Mouse (Mus musculus) forebrain, embryonic 11.5 days (tissue): Measurements from ENCODE around the gene Copg2. TPM values are rescaled to one million over a fixed set of nuclear protein-coding genes. Genes with fewer than 3 reads are reported as not detected.

Experiments used
- ATAC-seq: fragments of 200-750 bp; cut with Nextera tagmentation; replicated peaks from 2 replicates; pipeline ENCODE4 v1.8.0; 2017; ENCODE audit warnings: moderate TSS enrichment; ENCODE audit not compliant: low FRiP score
- DNase-seq: peaks from one replicate; pipeline ENCODE4 v3.0.0-alpha.2; 2017; ENCODE audit warnings: low spot score
- H3K27ac ChIP-seq: fragments of 300-500 bp; sonication (generic); 2 replicates; pipeline ENCODE4 v1.5.1; 2014; ENCODE audit warnings: low read depth, low read length
- H3K27me3 ChIP-seq: fragments of 300-500 bp; sonication (generic); 2 replicates; pipeline ENCODE4 v1.6.1; 2014; ENCODE audit warnings: mild to moderate bottlenecking, low read length, mixed read lengths; ENCODE audit not compliant: control insufficient read depth, insufficient read depth
- H3K36me3 ChIP-seq: fragments of 300-500 bp; sonication (generic); 2 replicates; pipeline ENCODE4 v1.6.1; 2014; ENCODE audit warnings: mild to moderate bottlenecking, low read length, moderate library complexity, mixed read lengths; ENCODE audit not compliant: control insufficient read depth, insufficient read depth
- H3K4me1 ChIP-seq: fragments of 300-500 bp; sonication (generic); replicated peaks from 2 replicates; pipeline ENCODE4 v1.6.1; 2014; ENCODE audit warnings: low read length, mixed read lengths; ENCODE audit not compliant: control insufficient read depth, insufficient read depth
- H3K4me2 ChIP-seq: fragments of 300-500 bp; sonication (generic); 2 replicates; pipeline ENCODE4 v1.6.1; 2014; ENCODE audit warnings: low read depth, mild to moderate bottlenecking, low read length, moderate library complexity, mixed read lengths; ENCODE audit not compliant: severe bottlenecking
- H3K4me3 ChIP-seq: fragments of 300-500 bp; sonication (generic); 2 replicates; pipeline ENCODE4 v1.5.1; 2014; ENCODE audit warnings: low read depth, low read length
- H3K9ac ChIP-seq: fragments of 300-500 bp; sonication (generic); 2 replicates; pipeline ENCODE4 v1.6.1; 2014; ENCODE audit warnings: low read length
- H3K9me3 ChIP-seq: fragments of 300-500 bp; sonication (generic); 2 replicates; pipeline ENCODE4 v1.6.1; 2016; ENCODE audit warnings: low read length, mixed read lengths; ENCODE audit not compliant: control insufficient read depth
- WGBS: fragments of 180-500 bp; shearing (Covaris S2); extraction: QIAGEN DNeasy Blood & Tissue Kit; methylation state at CpG from one replicate; pipeline ENCODE4 v1.1.7; 2014; 5-methylcytosine and 5-hydroxymethylcytosine counted together
- polyA plus RNA-seq: library from polyadenylated mRNA; unstranded; fragments of >200 nt; fragmentation: Nextera tagmentation; extraction: Ambion mirVana; gene quantifications from 2 replicates; pipeline ENCODE4 v1.2.1, GENCODE M21; 2014

The Copg2 gene
- polyA plus RNA-seq, 1 experiment from 2014 or later, result 44.5 TPM

DNA sequence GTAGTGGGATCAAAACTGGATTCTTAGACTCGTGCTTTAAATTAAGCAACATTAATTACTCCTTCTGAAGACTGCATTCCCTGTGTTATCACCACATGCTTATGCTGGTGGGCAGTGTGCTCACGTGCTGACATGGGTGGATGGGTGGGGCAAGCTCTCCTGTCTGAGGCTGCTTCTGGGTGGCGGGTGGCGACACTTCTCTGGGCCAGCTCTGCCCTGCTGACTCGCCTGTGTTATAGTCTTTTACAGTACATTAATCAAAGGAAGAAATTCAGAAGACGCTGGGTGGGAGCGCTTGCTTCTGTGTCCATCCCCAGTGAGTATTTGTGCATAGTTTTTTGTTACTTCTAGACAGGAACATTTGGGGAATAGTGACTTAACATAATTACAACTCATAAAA lies 151.0 kb downstream of the Copg2 start:
- Histone ChIP-seq H3K36me3 (peaks cover 12% of the 10 kb centered on the region; the same call in 1 of the 2 replicates), H3K27ac (no peak overlapping the region), H3K4me2 (no peak overlapping the region), H3K27me3 (no peaks in the 10 kb centered on the region), H3K9ac (no peak overlapping the region), H3K4me1 (peaks cover 1% of the 10 kb centered on the region; the same call in 1 of the 2 replicates), H3K4me3 (no peak overlapping the region), H3K9me3 (no peaks in the 10 kb centered on the region)
- ATAC-seq (no peak), DNase-seq (no peak)
- 76% methylated on average over 7 of the region's 7 CpGs for WGBS

DNA sequence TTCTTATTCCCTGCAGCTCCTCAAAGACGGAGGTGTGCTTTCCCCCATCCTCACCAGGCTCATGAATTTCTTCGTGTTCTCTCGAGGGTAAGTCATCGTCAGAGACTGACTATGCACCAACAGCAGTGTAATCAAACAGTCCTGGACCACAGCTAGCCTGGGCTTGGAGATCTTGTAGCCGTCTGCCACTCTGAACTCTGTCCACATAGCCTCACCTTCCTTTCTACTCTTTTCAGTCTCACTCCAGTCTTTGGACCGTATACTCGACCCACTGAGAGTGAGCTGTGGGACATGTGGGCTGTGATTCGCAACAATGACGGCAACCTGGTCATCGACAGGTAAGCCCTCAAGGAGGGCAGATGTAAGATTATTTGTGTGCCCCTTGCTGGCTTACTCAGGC lies 151.7 kb downstream of the Copg2 start:
- 84% methylated on average over 10 of the region's 10 CpGs for WGBS
- no peaks in the 10 kb centered on the region for H3K27me3 ChIP-seq
- peaks cover 12% of the 10 kb centered on the region; the same call in 1 of the 2 replicates for H3K36me3 ChIP-seq
- no peak for DNase-seq
- no peak overlapping the region for H3K4me3 ChIP-seq
- H3K9ac ChIP-seq, result no peak overlapping the region
- H3K4me1 ChIP-seq, result peaks cover 4% of the 10 kb centered on the region; the same call in 1 of the 2 replicates
- H3K9me3 ChIP-seq, result peaks cover 1% of the 10 kb centered on the region; the same call in 1 of the 2 replicates
- H3K4me2 ChIP-seq, result no peak overlapping the region
- no peak for ATAC-seq
- H3K27ac ChIP-seq, result no peak overlapping the region

DNA sequence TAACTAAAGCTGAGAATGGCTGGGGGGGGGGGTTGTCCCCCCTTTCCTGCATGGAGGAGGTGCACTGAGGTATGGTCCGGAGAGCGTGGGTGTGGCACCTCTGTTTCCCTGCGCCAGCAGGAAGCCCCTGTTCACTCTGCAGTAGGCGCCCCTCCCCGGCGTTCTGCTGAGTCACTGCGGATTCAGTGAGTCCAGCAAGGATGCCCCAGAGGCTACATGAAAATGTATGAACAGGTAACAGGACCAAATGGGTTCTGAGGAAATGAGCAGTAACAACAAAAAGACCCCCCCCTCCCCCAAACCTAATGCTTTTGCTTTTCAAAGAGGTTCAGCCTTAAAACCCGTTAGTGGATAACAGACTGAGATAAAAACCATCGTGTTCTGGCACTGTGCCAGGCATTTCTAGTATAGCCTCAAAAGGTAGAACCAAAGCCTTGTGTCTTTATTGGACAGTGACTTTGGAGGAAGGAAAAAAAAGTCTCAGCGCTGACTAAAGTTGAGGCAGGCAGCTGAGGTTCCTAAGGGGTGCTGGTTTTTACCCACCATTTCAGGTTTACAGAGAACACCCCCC lies 157.3 kb downstream of the Copg2 start:
- DNase-seq (peak; percentile 76), ATAC-seq (no peak)
- WGBS, result 44% methylated on average over 10 of the region's 10 CpGs
- no peaks in the 10 kb centered on the region for H3K27me3 ChIP-seq
- peak overlapping the region; percentile 56 for H3K4me3 ChIP-seq
- H3K36me3 ChIP-seq, result peaks cover 4% of the 10 kb centered on the region; the same call in 1 of the 2 replicates
- peak overlapping the region; percentile 95 for H3K27ac ChIP-seq
- H3K4me2 ChIP-seq, result peak overlapping the region; percentile 52
- peak overlapping the region; percentile 82 for H3K9ac ChIP-seq
- H3K9me3 ChIP-seq, result peaks cover 33% of the 10 kb centered on the region
- H3K4me1 ChIP-seq, result peaks cover 6% of the 10 kb centered on the region; the same call in 1 of the 2 replicates

DNA sequence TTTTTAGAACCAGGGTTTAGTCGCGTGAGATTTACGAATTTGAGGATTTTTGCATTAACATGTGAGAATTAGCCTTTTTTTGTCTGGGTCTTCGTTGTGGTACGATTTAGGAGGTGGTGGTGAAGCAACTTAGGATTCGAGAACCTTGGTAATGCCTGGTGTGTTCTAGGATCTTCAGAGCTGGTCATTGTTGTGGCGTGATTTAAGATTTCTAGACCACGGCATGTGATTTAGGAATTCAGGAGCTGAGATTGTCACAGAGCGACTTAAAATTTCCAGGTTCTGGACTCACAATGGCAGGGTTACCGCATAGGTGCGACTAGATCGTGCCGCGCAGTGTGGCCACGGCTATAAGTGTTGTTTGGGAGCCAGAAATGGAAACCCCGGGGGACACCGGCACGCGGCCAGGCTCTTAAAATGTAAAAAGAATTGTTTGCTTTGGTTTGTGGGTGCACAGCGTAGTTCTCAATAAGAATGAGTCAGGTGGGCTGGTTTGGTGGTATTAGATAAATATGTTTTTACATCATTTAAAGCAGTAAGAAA lies 158.1 kb downstream of the Copg2 start:
- Histone ChIP-seq H3K27me3 (no peaks in the 10 kb centered on the region), H3K36me3 (peaks cover 2% of the 10 kb centered on the region; the same call in 1 of the 2 replicates), H3K4me2 (peak overlapping the region; percentile 52), H3K27ac (peak overlapping the region; percentile 95), H3K9me3 (peaks cover 33% of the 10 kb centered on the region), H3K4me3 (peak overlapping the region; percentile 56), H3K9ac (peak overlapping the region; percentile 82), H3K4me1 (peaks cover 6% of the 10 kb centered on the region; the same call in 1 of the 2 replicates)
- ATAC-seq (no peak), DNase-seq (no peak)
- WGBS, result 50% methylated on average over 20 of the region's 20 CpGs

DNA sequence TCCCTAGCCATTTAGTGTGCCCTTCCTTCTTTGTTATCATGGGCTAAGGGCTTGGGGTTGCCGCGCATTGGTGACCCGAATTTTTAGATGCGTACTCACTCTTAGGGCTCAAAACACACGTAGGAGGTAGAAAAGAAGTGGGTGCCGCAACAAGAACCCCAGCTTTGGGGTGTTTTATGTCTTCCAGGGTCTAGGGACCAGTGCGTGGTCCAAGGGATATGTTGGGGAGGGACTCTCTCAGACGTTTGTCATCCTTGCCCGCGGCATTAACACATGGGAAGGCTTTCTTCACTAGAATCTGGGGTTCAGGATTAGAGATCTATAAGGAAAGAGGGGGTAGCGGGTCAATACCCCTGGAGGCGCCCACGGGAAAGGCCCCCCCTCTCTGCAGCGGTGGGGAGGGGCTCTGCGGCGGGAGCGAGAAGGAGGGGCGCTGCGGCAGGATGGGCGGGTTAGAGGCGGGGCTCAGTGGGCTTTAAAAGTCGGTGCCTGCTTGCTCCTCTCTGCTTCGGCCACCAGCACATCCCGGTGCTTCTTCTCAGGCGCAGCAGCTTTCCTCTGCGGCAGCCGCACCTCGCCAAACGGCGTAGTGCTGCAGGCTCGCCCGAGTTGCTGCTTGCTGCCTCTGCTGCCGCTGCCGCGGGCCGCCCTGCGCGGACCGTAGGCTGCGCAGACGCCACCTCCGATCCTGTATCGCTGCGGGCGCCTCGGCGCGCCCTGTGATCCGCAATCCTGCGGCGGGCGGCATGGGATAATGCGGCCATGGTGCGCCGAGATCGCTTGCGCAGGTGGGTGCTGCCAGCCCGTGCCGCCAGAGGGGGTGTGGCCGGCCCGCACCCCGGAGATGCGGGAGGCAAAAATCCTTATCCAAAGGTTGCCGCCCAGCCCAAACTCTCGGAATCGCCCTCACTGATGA lies 158.8 kb downstream of the Copg2 start:
- H3K4me1 ChIP-seq, result peaks cover 6% of the 10 kb centered on the region; the same call in 1 of the 2 replicates
- H3K4me3 ChIP-seq, result peak overlapping the region; percentile 56
- H3K27me3 ChIP-seq, result no peaks in the 10 kb centered on the region
- H3K27ac ChIP-seq, result peak overlapping the region; percentile 95
- ATAC-seq, result peak; percentile 69
- H3K9me3 ChIP-seq, result peaks cover 33% of the 10 kb centered on the region
- no peaks in the 10 kb centered on the region; the same call in 1 of the 2 replicates for H3K36me3 ChIP-seq
- peak overlapping the region; percentile 82 for H3K9ac ChIP-seq
- peak overlapping the region; percentile 52 for H3K4me2 ChIP-seq
- 55% methylated on average over 66 of the region's 66 CpGs for WGBS
- peak; percentile 90 for DNase-seq

DNA sequence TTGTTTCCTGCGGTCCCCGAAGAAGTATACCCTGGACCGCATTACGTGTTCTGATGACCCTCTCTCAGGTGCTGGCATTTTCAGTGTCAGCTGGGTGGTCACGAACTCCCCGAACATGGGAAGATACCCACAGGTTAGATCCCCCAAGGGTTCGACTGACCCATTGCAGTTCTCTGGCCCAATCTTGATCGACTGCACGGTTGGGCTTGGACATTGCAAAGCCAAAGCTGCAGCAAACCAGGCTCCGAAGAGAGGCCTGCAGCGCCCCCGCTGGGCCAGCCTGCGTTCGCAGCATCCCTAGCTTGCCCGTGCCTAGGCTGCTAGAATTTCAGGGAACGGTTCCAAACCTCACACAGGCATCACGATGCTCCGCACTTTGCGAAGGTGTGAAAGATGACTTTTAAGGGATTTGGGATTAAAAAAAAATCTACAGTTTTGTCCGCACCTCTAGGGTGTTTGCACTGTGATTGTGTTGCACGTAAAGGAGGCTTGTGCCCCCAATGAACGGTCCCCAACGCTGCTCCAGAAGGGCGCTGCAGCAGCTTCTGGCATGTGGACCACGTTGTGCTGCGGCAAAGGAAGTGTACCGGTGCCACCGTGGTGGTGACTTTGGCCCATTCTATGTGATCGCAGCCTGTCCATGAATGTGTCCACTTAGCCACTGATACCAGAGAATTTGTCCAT lies 159.6 kb downstream of the Copg2 start:
- WGBS, result 46% methylated on average over 29 of the region's 29 CpGs
- Histone ChIP-seq H3K27me3 (no peaks in the 10 kb centered on the region), H3K36me3 (no peaks in the 10 kb centered on the region; the same call in 1 of the 2 replicates), H3K4me2 (peak overlapping the region; percentile 52), H3K9me3 (peaks cover 33% of the 10 kb centered on the region), H3K4me3 (peak overlapping the region; percentile 56), H3K27ac (peak overlapping the region; percentile 95), H3K9ac (peak overlapping the region; percentile 50), H3K4me1 (peaks cover 6% of the 10 kb centered on the region; the same call in 1 of the 2 replicates)
- DNase-seq (peak; percentile 87), ATAC-seq (peak; percentile 66)

DNA sequence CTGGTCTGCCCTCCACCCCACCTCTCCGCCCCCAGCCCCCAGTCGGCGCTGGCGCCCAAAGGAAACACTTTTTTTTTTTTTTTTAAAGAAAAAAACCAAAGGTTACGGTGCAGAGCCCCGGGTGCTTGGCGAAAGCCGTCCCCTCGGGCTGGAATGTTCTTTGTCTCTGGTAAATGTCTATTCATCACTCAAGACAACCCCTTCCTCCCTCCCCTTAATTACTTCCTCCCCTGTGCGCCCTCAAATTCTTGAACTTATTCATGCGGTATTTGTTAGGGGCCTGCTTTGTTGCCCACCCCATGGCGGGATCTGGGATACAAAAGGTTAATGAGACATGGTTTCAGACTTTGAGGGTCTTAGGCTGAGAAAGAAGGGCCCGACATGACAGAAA lies 160.2 kb downstream of the Copg2 start:
- Histone ChIP-seq H3K9ac (peak overlapping the region; percentile 0; the same call in 1 of the 2 replicates), H3K27me3 (no peaks in the 10 kb centered on the region), H3K27ac (peak overlapping the region; percentile 95), H3K4me3 (peak overlapping the region; percentile 56; the same call in 1 of the 2 replicates), H3K9me3 (peaks cover 33% of the 10 kb centered on the region), H3K36me3 (no peaks in the 10 kb centered on the region; the same call in 1 of the 2 replicates), H3K4me2 (peak overlapping the region; percentile 52; the same call in 1 of the 2 replicates), H3K4me1 (peaks cover 6% of the 10 kb centered on the region; the same call in 1 of the 2 replicates)
- WGBS, result 51% methylated on average over 13 of the region's 13 CpGs
- DNase-seq (peak; percentile 79), ATAC-seq (peak; percentile 42)
